Mouse (Mus musculus) liver, embryonic 16.5 days (tissue): ENCODE measurements at regions not wholly inside any gene's neighbourhood (a gene's known extent, or its start where the extent isn't known, plus 50 kb on each side); places are given as distances from the start of the nearest gene placed in this dataset.

ENCODE experiments used
- ATAC-seq: fragments of 200-750 bp; cut with Nextera tagmentation; 2 replicates; pipeline ENCODE4 v1.8.0; 2017; ENCODE audit warnings: low read depth, mild to moderate bottlenecking, moderate number of reproducible peaks, moderate library complexity
- H3K27ac ChIP-seq: fragments of 300-500 bp; sonication (generic); 2 replicates; pipeline ENCODE4 v1.5.1; 2014; ENCODE audit warnings: mild to moderate bottlenecking, low read length
- H3K27me3 ChIP-seq: fragments of 300-500 bp; sonication (generic); 2 replicates; pipeline ENCODE4 v1.6.1; 2014; ENCODE audit warnings: low read depth, low read length, mixed read lengths; ENCODE audit not compliant: control insufficient read depth, insufficient read depth
- H3K36me3 ChIP-seq: fragments of 300-500 bp; sonication (generic); 2 replicates; pipeline ENCODE4 v1.6.1; 2014; ENCODE audit warnings: mild to moderate bottlenecking; ENCODE audit not compliant: control insufficient read depth, insufficient read depth
- H3K4me1 ChIP-seq: fragments of 300-500 bp; sonication (generic); 2 replicates; pipeline ENCODE4 v1.6.1; 2014; ENCODE audit warnings: low read depth, low read length, mixed read lengths; ENCODE audit not compliant: control insufficient read depth
- H3K4me2 ChIP-seq: fragments of 300-500 bp; sonication (generic); 2 replicates; pipeline ENCODE4 v1.6.1; 2014; ENCODE audit warnings: low read depth, low read length, mixed read lengths
- H3K4me3 ChIP-seq: fragments of 300-500 bp; sonication (generic); 2 replicates; pipeline ENCODE4 v1.5.1; 2014; ENCODE audit warnings: low read depth, mild to moderate bottlenecking, low read length
- H3K9ac ChIP-seq: fragments of 300-500 bp; sonication (generic); 2 replicates; pipeline ENCODE4 v1.6.1; 2014; ENCODE audit warnings: low read depth, low read length
- H3K9me3 ChIP-seq: fragments of 300-500 bp; sonication (generic); replicated peaks from 2 replicates; pipeline ENCODE4 v1.6.1; 2016; ENCODE audit warnings: low read length; ENCODE audit not compliant: control insufficient read depth
- WGBS: fragments of 180-500 bp; shearing (Covaris S2); extraction: QIAGEN DNeasy Blood & Tissue Kit; methylation state at CpG from one replicate; pipeline ENCODE4 v1.1.7; 2014; ENCODE audit not compliant: insufficient replicate concordance; 5-methylcytosine and 5-hydroxymethylcytosine counted together

DNA sequence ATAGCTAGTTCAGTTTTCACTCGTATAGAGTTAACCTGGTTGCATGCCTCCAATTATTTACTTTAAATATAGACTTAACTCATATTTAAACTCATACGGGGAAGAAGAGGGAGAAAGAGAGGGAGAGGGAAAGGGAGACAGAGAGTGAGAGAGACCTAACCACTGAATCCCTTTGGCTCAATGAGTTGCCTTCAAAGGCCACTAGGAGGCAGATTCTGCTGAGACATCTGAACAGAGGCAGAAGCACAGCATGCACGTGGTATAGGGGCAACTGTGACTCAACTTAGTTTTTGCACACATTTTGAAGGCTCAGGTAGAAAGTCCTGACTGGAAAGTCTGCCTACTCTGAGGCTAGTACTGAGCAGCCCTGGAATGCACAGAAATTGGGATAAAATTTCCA is 942.9 kb upstream of the 1700009N14Rik start:
- H3K9ac ChIP-seq, result no peak overlapping the region
- 56% methylated on average over 3 of the region's 3 CpGs for WGBS
- H3K27ac ChIP-seq, result no peak overlapping the region
- no peak for ATAC-seq
- no peaks in the 10 kb centered on the region for H3K36me3 ChIP-seq
- H3K4me1 ChIP-seq, result no peaks in the 10 kb centered on the region
- H3K9me3 ChIP-seq, result no peaks in the 10 kb centered on the region
- no peaks in the 10 kb centered on the region for H3K27me3 ChIP-seq
- no peak overlapping the region for H3K4me3 ChIP-seq
- H3K4me2 ChIP-seq, result no peak overlapping the region

GRCm38 (mm10) chr4:38519108-38519507 is 931.0 kb upstream of the 1700009N14Rik start:
- no peak for ATAC-seq
- Histone ChIP-seq H3K9ac (no peak overlapping the region), H3K4me3 (no peak overlapping the region), H3K27ac (no peak overlapping the region), H3K36me3 (no peaks in the 10 kb centered on the region), H3K27me3 (no peaks in the 10 kb centered on the region), H3K4me1 (no peaks in the 10 kb centered on the region), H3K4me2 (no peak overlapping the region), H3K9me3 (no peaks in the 10 kb centered on the region)
- WGBS, result 53% methylated on average over 3 of the region's 3 CpGs
